Mouse (Mus musculus) urinary bladder, postnatal 0 days (tissue): ENCODE measurements around the gene Olfr1487. TPM values are rescaled to one million over a fixed set of nuclear protein-coding genes. Genes with fewer than 3 reads are reported as not detected.

Experiments
- microRNA-seq: library from miRNA; unstranded; fragments of <30 nt; microRNA quantifications from one replicate; pipeline ENCODE4, GENCODE M21; 2016
- polyA plus RNA-seq: library from polyadenylated mRNA; unstranded; fragments of >200 nt; fragmentation: Nextera tagmentation; extraction: Ambion mirVana; gene quantifications from 2 replicates; pipeline ENCODE4 v1.2.1, GENCODE M21; 2015

The Olfr1487 gene
- not detected in 2 replicates for polyA plus RNA-seq

DNA sequence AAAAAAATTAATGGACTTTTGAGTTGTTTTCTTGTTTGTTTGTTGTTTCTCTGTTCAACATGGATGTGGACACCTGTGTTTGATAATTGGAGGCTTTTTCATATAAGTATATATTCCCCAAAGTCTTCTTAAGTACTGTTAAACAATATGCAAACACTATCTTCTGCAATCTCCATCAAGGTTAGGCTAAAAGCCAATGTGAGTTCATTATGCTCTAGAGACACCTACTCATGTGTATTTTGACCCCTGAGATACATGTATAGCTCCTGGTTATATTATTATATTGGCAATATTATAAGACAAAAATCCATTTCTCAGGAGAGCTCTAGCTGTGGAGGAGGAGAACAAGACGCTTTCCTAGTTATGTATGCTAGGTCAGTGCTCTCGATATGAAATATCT lies at the start of gene Olfr1487:
TSS of gene Olfr1487 (plus strand) at position 301 of the 400 bp plus-strand sequence.

DNA sequence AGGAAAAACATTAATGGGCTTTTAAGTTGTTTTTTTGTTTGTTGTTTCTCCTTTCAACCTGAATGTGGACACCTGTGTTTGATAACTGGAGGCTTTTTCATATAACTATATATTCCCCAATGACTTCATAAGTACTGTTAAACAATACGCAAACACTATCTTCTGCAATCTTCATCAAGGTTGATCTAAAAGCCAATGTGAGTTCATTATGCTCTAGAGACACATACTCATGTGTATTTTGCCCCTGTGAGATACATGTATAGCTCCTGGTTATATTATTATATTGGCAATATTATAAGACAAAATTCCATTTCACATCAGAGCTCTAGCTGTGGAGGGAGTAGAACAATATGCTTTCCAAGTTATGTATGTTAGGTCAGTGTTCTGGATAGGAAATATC lies 34.0 kb upstream of the Olfr1487 start, which contains the start of gene Olfr1484:
TSS of gene Olfr1484 (plus strand) at position 301 of the 400 bp plus-strand sequence.

DNA sequence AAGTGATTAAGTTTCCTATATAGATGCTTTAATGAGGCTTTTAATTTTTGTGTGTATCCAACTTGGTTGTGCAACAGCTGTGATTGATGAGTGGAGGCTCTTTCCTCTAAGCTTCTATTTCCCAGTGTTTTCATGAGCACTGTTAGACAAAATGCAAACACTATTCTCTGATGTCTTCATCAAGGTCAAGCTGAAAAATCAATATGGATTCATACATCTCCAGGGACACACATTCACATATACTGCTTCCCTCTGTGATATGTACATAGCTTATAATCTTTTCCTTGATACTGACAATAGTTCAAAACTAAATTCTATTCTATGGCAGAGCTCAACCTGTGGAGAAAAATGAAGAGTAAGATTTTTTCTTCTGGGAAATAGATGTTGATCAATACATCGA lies 14.1 kb downstream of the Olfr1487 start, which contains the start of gene Olfr1489:
TSS of gene Olfr1489 (plus strand) at position 301 of the 400 bp plus-strand sequence.

DNA sequence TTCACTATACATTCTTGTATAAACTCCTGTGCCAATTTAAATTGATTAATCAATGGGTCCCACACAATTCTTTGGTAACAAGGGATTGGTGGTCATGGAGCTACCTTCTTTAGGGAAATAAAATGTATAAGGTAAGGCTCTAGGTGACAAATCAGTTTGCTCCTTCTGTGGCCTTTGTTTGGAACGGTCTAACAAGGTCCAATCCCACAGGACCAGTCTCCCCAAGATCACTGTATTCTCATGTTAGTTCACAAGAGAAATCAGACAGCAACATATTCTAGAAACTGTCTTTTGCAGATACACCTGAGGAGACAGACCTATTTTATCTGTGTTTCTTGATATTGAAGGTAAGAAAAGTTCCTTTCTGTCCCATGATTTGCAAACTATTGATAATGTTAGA lies 33.6 kb downstream of the Olfr1487 start, which contains the start of gene Olfr1490:
TSS of gene Olfr1490 (plus strand) at position 301 of the 400 bp plus-strand sequence.

Small RNAs within 50 kb of the gene (microRNA-seq; reads per million reads assigned to microRNA genes)
- gene Gm22323, result not detected
- not detected for gene Gm23931

Other genes starting within 250 kb of the Olfr1487 start
- gene Olfr1469, start 209.5 kb upstream of the Olfr1487 start, polyA plus RNA-seq, result not detected in 2 replicates
- not detected in 2 replicates for gene Olfr1471, start 174.0 kb upstream of the Olfr1487 start, polyA plus RNA-seq
- not detected in 2 replicates for gene Olfr1472, start 161.3 kb upstream of the Olfr1487 start, polyA plus RNA-seq
- not detected in 2 replicates for gene Olfr1474, start 147.8 kb upstream of the Olfr1487 start, polyA plus RNA-seq
- not detected in 2 replicates for gene Olfr1475, start 137.2 kb upstream of the Olfr1487 start, polyA plus RNA-seq
- gene Olfr1477, start 116.8 kb upstream of the Olfr1487 start, polyA plus RNA-seq, result not detected in 2 replicates
- gene Olfr1480, start 89.5 kb upstream of the Olfr1487 start, polyA plus RNA-seq, result not detected in 2 replicates
- not detected in 2 replicates for gene Olfr1484, start 33.9 kb upstream of the Olfr1487 start, polyA plus RNA-seq
- not detected in 2 replicates for gene Olfr1489, start 14.2 kb downstream of the Olfr1487 start, polyA plus RNA-seq
- gene Olfr1490, start 33.7 kb downstream of the Olfr1487 start, polyA plus RNA-seq, result not detected in 2 replicates
- not detected in 2 replicates for gene Olfr1491, start 79.9 kb downstream of the Olfr1487 start, polyA plus RNA-seq
- gene Olfr1493-ps1, start 105.9 kb downstream of the Olfr1487 start, polyA plus RNA-seq, result not detected in 2 replicates
- not detected in 2 replicates for gene Olfr1494, start 122.4 kb downstream of the Olfr1487 start, polyA plus RNA-seq
- not detected in 2 replicates for gene Olfr1495, start 147.2 kb downstream of the Olfr1487 start, polyA plus RNA-seq
- gene Olfr1496, start 160.5 kb downstream of the Olfr1487 start, polyA plus RNA-seq, result not detected in 2 replicates
- not detected in 2 replicates for gene Olfr1497, start 180.8 kb downstream of the Olfr1487 start, polyA plus RNA-seq
- not detected in 2 replicates for gene Olfr1499, start 202.1 kb downstream of the Olfr1487 start, polyA plus RNA-seq
- not detected in 2 replicates for gene Olfr1500, start 213.1 kb downstream of the Olfr1487 start, polyA plus RNA-seq
- not detected in 2 replicates for gene Olfr1501, start 233.3 kb downstream of the Olfr1487 start, polyA plus RNA-seq
- gene Olfr1502, start 244.4 kb downstream of the Olfr1487 start, polyA plus RNA-seq, result not detected in 2 replicates